22 mouse cellular contexts compared by ENCODE assay signal in the genomic region with DNA sequence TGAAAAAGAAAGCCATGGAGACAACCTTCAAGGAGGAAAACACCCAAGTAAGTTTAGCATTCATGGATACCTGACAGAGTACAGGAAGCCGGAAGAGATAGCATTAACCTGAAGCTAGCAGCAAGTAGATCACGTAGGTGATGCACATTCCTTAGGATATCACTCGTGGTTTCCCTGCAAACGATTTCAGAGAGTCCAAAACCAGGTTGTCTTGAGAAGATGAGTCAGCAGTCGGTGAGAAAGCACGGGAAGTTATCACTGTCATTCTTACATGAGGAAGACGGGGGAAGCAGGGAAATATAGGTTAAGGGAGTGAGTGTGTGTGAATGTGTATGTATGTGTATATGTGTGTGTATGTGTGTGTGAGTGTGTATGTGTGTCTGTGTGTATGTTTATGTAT.
"Had no signal": no experiment of that assay in that cellular context is flagged by ENCODE, and none has a peak within 500 bp of the region (broad histone marks: within the 10 kb centered on the region; RNA-seq: fewer than 3 reads in every experiment).

No protein-coding gene starts in this region.

- ATAC-seq: hindbrain, embryonic 16.5 days; hindbrain, postnatal 0 days; inflammation-experienced regulatory T-cells, adult 6 months; intestine, embryonic 15.5 days; intestine, embryonic 16.5 days; intestine, postnatal 0 days had no signal

- DNase-seq: heart, postnatal 10 days; heart, postnatal 14 days; heart, postnatal 36 days; heart, postnatal 4 days; kidney, adult 11 months; kidney, adult 18-20 months; kidney, adult 2 months; kidney, adult 8-10 months; kidney, adult 9 months; kidney, postnatal 10 days; kidney, postnatal 14 days; kidney, postnatal 25 days; kidney, postnatal 36 days; kidney, postnatal 4 days; layer of hippocampus, adult 9-11 months; layer of hippocampus, postnatal 36 days had no signal
